In the genomic region with DNA sequence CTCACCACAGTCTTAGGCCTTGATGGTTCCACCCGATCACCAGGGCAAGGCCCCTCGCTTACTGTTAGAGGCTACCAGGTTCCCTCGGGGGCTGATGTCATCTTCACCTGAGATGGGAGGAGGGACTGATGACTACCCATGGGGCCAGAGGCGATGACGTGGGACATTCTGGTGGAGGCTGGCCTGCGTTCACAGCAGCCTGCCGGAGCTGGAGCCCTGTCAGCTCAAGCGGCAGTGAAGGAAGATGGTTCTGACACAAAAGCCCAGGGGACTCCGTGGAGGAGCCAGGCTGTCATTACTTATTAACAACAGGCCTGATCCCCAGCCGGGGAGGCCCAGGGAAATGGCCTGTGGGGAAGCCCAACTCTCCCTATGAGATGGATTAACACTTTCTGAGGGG, we compare ENCODE assay signal across 9 mouse cellular contexts.
DNase-seq lines count a peak whose midpoint lies in the region.
"Had no signal": no experiment of that assay in that cellular context is flagged by ENCODE, and none has a peak within 500 bp of the region (broad histone marks: within the 10 kb centered on the region; RNA-seq: fewer than 3 reads in every experiment).

No protein-coding gene starts in this region.

- H3K4me1 ChIP-seq in hindbrain, embryonic 10.5 days (replicated peaks), result peaks cover 34% of the 10 kb centered on the region
- peaks cover 35% of the 10 kb centered on the region for H3K4me1 ChIP-seq in limb, embryonic 10.5 days

- DNase-seq in lung, postnatal 14 days, result peak; percentile 2
- DNase-seq in lung, postnatal 4 days, result no peak
- DNase-seq in hindbrain, embryonic 10.5 days (ENCODE audit: low spot score), result peak; percentile 29
- DNase-seq in limb, embryonic 10.5 days (ENCODE audit: low spot score), result no peak
- DNase-seq in splenic B cell, adult 2 months (ENCODE audit: low read depth, low spot score), result peak; percentile 15
- DNase-seq in layer of hippocampus, adult 8-10 months (ENCODE audit: low spot score in 2 of 2), result no peak
- DNase-seq in heart, adult 9 months (ENCODE audit: low spot score in 2 of 2), result no peak
- DNase-seq in frontal cortex, postnatal 14 days (ENCODE audit: low spot score in 2 of 2), result no peak

- H3K36me3 ChIP-seq in hindbrain, embryonic 10.5 days, result no peaks in the 10 kb centered on the region
- H3K36me3 ChIP-seq in limb, embryonic 10.5 days, result no peaks in the 10 kb centered on the region
- no peaks in the 10 kb centered on the region for H3K36me3 ChIP-seq in splenic B cell, adult 2 months (ENCODE audit: control insufficient read depth, insufficient read depth, low read length, poor library complexity, severe bottlenecking)

- WGBS in hindbrain, embryonic 10.5 days, result 27% methylated on average over 10 of the region's 10 CpGs
- 23% methylated on average over 10 of the region's 10 CpGs for WGBS in limb, embryonic 10.5 days

- no peak overlapping the region for H3K4me3 ChIP-seq in hindbrain, embryonic 10.5 days
- H3K4me3 ChIP-seq in limb, embryonic 10.5 days, result no peak overlapping the region

- peak overlapping the region; percentile 85 for H3K27ac ChIP-seq in hindbrain, embryonic 10.5 days
- H3K27ac ChIP-seq in limb, embryonic 10.5 days, result peak overlapping the region; percentile 85
- H3K27ac ChIP-seq: stomach, postnatal 0 days had no signal

- H3K9me3 ChIP-seq in hindbrain, embryonic 10.5 days, result no peaks in the 10 kb centered on the region
- no peaks in the 10 kb centered on the region for H3K9me3 ChIP-seq in limb, embryonic 10.5 days (replicated peaks)

- H3K27me3 ChIP-seq in hindbrain, embryonic 10.5 days (ENCODE audit: insufficient read depth, poor library complexity, severe bottlenecking), result peaks cover 38% of the 10 kb centered on the region
- peaks cover 85% of the 10 kb centered on the region for H3K27me3 ChIP-seq in limb, embryonic 10.5 days (ENCODE audit: low read depth, poor library complexity, severe bottlenecking)
- H3K27me3 ChIP-seq in splenic B cell, adult 2 months (ENCODE audit: control insufficient read depth, insufficient read depth, low read length, poor library complexity, severe bottlenecking), result no peaks in the 10 kb centered on the region

Comparison
In these comparisons a context has a peak if more than half of its experiments do, and no peak if none do; other contexts are left out.
1. DNase-seq: peak in lung, postnatal 14 days (single experiment), hindbrain, embryonic 10.5 days (single experiment) and splenic B cell, adult 2 months (single experiment); none in lung, postnatal 4 days (0 of 2), limb, embryonic 10.5 days (single experiment), layer of hippocampus, adult 8-10 months (0 of 2), heart, adult 9 months (0 of 2) and frontal cortex, postnatal 14 days (0 of 2).